Mouse (Mus musculus): Measurements from ENCODE around the gene Tmem121b.

Tmem121b gene

DNA sequence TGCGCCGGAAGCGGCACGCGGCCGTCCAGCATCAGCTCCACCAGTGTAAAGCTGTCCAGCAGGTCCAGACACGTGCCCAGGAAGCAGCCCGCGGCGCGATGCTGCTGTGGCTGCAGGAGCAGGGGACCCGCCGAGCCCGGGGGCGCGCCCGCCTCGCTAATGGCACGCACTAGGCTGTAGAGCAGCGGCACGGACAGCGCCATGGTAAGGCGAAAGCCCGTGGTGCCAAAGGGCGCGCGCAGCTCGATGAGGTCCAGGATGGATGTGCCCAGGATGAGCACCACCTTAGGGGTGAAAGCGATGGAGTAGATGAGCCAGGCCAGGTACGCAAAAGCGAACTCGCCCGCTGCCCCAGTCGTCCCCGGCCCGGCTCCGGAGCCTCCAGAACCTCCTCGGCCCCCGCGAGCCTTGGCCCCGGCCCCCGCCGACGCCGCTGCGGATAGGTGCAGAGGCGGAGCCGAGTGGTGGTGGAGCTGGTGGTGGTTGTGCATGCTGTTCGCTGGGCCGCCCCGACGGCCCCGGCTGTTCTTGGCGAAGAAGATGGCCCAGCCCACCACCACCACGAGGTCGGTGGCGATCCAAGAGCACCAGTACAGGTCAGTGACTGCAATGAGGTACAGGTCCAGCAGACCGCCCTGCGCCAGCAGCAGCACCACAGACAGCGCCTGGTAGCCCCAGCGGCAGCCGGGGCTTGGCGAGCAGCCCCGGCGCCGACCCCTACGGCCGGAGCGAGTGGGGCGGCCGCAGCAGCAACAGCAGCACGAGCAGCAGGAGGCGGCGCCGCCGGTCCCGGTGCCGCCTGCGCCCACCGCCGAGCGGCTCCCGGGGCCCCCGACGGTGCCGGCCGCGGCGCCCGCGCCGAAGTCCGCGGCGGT, 871 bp downstream of the Tmem121b start:
- DNase-seq (ENCODE audit: low spot score) = no peak

DNA sequence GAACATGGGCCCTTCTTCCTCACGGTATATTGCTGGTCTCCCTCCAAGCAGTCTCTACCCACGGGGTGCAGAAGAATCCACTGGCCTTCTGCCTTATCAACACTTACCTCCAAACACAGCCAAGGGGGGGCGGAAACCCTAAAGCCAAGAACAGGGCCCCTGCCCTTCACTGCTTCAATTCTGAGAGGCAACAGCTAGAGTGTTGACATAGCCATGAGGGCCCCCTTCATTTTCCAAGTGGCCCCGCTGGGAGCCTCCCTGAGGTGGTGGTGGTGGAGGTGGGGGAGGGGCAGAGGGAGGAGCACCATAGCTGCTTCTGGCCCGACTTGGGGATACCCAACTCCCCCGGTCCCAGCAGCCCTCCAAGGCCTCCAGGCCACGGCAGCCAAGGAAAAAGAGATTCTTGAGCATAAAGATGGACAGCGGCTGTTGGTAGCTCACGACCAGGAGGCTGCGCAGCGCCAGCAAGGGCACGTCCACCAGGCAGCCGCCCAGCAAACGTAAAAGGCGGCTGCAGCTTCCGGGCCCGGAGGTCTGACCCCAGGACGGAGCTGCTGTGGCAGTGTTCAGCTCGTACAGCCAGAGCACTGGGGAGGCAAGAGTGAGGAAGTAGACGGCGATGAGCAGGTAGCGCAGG, 1.6 kb downstream of the Tmem121b start:
- DNase-seq (ENCODE audit: low spot score) = no peak

DNA sequence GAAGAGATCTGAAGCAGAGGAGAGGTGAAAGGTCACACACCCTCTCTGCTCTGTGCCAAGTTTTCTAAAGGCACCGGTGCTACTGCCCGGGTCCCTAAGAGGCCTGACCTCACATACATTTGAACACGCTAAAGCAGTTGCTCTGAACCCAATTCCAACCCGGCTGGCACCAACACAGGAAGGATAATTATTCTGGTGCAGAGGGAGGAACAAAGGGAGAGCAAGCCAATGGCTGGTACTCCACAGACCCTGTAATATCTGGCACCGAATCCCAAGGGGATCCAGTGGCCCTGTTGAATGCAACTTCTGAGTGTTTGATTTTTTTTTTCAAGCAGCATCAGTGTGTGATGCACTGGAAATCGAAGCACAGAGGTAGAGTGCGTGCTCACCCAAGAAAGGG, 2.5 kb downstream of the Tmem121b start:
- no peak for DNase-seq (ENCODE audit: low spot score)

DNA sequence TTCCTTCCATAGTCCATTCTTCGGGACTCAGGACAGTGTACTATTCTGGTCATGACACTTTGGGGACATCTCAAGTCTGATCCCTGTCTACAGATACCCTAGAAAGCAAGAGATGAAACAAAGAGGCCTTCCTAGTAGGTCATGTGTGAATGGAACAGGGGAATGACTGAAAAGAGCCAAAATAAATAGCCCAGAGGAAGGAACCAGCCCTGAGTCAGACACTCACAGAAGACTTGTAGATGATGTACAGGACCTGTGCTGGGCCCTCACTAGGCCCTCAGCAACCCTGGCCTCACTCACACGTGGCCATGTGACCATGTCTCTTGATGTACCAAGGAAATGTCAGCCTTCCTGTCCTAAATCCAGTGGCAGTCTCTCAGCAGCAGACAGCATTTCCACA, 4.1 kb downstream of the Tmem121b start:
- DNase-seq (ENCODE audit: low spot score) = no peak

DNA sequence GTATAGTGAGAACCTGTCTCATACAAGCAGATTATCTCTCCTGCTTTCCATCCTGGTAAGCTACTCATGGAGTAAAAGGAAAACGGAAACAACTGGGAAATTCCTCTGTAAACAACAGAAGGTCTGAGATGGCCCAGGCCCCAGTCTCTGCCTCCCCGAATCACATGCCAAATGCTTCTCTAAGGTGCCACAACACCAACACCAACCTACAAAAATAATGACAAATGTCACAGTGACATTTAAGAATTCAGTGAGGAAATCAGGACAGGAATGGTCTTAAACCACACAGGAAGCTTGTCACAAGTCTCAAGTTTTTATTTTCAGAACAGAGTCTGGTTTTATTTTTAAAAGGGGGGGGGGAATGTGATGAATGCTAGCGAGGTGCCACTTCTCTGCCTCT, 5.0 kb downstream of the Tmem121b start:
- DNase-seq (ENCODE audit: low spot score) = no peak

DNA sequence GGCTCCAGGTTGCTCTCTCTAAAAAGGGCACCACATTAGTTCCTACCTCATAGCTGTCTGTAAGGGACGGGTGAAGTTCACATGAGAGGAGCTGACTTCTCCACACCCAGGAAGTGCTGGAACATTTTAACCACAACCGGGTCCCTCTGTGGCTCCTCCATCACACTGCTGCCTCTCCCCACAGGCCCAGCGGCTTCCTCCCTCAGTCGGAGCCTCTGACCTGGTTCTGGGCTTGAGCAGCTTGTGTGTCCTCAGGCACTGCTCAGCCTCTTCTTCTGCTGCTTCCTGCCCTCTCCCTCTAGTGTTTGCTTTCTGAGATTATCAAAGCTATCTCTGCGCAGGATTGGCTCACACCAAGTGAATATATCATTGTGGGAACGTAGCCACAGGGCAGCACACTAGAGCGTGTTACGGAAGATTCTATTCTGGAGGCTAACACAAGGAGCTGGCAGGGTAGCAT, 7.5 kb downstream of the Tmem121b start:
- DNase-seq (ENCODE audit: low spot score) = no peak

DNA sequence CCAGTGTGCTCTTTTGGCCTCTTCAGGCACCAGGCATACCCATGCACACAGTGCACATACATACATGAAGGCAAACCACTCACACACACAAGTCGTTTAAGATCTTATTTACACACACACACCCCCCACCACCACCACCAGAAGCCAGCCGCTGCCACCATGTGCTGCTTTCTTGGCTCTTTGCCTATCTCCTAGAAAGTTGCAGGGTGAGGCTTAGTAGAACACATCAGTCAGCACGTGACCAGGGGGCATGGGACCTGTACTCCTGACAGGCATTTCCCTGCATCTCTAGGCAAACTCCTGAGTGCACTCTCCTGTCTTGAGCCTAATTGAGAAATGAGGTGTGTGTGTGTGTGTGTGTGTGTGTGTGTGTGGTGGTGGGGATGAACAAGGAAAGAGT, 8.6 kb downstream of the Tmem121b start:
- DNase-seq (ENCODE audit: low spot score) = no peak

DNA sequence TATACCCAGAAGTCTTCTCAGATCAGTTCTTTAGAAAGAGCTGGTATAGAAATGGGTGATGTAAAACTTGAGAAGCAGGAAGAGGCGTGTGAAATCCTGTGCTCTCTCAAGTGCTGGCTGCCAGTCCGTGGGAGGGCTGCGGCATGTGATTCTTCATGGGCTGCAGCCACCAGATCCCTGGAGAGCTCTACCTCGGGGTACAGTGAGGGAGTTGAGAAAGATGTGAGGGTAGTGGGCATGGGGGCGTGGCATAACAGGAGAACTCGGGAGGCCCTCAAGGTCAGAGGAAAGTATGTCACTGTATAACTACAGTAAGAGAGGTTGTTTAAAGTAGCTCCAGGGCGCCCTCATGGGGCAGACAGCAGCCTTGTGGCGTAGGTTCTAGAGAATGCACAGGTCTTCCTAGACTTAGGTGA, 10.4 kb downstream of the Tmem121b start:
- DNase-seq (ENCODE audit: low spot score) = no peak

DNA sequence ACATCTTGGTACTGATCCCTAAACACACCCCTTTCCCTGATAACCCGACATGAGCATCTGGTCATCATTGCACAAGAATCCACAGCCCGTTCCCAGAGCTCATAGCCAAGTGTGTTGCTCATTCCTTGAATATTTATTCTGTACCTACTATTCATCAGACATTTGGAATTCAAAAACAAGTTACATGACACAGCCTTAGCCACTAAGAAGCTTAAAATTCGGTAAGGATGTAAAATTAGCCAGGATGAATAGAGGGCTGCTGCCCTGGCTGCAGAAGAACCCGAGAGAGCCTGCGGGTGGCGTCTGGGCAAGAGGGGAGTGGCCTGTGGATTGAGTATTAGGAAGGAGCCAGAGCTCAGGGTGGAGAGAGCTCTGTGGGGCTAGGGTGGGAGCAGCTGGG, 10.9 kb downstream of the Tmem121b start:
- no peak for DNase-seq (ENCODE audit: low spot score)

DNA sequence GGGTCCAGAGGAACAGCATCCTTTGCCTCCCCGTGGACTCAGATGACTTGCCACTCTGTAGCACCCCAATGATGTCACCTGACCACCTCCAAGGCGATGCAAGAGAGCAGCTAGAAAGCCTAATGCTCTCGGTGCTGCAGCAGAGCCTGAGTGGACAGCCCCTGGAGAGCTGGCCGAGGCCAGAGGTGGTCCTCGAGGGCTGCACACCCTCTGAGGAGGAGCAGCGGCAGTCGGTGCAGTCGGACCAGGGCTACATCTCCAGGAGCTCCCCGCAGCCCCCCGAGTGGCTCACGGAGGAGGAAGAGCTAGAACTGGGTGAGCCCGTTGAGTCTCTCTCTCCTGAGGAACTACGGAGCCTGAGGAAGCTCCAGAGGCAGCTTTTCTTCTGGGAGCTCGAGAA, 11.6 kb downstream of the Tmem121b start:
- DNase-seq (ENCODE audit: low spot score) = no peak

DNA sequence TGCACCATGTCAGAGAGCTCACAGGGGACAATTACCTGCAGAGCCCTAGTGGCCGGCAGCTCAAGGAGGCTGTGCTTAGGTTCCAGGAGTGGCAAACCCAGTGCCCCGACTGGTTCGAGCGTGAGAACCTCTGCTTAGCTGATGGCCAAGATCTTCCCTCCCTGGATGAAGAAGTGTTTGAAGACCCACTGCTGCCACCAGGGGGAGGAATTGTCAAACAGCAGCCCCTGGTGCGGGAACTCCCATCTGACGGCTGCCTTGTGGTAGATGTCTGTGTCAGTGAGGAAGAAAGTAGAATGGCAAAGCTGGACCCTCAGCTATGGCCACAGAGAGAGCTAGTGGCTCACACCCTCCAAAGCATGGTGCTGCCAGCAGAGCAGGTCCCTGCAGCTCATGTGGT, 12.1 kb downstream of the Tmem121b start:
- no peak for DNase-seq (ENCODE audit: low spot score)

DNA sequence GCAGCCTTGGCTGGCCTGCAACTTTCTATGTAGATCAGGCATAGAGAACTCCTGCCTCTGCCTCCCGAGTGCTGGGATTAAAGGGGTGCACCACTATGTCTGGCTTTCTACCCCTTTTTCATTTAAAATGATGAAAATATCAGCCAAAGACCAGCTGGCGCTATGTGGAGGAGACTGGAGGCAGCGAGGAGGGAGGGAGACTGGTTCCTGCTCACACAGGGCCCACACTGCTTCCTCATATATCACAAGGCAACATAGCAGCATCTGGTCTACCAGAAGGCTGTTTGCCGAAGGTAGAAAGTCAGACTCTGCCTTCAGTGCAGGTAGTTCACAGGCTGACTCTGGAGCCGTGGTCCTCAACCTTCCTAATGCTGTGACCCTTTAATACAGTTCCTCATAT, 13.2 kb downstream of the Tmem121b start:
- no peak for DNase-seq (ENCODE audit: low spot score)

DNA sequence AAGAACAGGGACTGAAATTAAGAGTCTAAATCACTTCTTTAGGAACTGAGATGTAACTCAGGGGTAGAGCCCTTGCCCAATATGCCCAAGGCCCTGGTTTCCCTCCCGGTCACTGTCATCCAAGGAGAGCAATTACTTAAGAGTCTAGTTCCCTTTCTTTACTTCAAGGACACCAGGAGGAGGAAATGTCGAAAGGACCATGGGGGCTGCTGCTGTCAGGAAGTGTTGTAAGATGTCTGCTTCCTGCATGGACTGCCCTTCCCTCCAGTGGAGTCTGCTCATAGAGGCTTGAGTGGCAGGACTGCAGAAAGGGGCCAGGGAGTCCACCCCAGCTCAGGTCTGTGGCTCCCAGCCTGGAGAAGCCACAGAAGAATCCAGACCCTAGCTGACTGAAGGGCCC, 14.3 kb downstream of the Tmem121b start:
- DNase-seq (ENCODE audit: low spot score) = no peak

DNA sequence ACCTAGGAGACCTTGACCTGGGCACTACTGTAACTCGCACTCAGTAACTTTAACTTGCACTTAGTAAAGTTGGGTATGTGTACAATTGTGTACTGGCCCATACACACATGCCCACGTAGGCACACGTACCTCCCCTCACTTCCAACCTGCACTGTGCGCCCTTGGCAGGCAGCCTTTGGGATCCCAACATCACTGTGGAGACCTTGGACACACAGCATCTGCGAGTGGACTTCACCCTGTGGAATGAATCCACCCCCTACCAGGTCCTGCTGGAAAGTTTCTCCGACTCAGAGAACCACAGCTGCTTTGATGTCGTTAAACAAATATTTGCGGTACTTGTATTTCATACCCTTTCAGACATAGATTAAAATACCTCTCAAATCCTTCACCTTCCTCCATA, 18.3 kb downstream of the Tmem121b start:
- no peak for DNase-seq (ENCODE audit: low spot score)

DNA sequence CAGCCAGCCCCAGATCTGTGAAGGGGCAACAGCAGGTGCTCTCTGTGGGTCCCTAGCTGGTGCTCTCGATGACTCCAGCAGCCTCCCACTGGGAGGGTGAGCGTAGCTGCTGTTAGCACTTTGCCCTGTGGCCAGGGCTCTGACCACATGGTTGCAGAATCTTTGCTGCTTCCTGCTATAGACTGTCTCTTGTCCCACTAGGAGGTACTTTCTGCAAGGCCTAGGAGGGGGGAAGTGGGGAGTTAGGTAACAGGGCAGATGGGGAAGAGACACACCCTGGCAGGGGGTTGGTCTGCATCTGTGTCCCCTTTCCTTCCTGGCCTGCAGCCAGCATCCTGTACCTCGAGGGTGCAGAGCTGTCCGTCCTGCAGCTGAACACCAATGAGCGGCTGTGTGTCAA, 20.2 kb downstream of the Tmem121b start:
- DNase-seq (ENCODE audit: low spot score) = no peak

DNA sequence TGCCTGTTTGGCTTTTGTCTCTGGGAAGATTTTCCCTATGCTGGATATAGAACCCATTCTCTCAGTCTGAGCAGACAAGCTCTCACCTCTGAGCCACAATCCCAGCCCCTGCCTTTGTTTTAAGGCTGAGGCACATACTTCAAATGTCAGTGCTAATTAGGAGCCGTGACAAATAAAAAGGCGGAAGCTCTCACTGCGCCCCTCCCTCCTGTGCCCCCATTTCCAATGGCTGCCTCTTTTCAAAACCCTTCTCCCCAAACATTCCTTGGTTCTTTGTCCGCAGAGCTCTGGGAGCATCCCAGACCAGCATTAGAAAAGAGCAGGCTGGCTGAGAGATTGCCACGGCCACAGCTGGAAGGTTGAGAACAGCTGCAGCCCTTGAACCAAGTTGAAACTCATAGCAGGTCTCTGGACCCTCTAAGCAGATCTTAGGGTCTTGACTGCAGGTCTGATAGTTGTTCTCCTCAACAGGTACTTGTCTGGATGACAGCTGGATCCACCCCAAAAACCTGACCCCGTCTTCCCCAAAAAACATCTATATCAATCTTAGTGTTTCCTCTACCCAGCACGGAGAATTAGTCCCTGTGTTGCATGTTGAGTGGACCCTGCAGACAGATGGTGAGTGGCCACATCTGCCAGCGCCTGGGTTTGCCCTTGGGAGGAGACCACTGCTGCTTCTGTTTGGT, 21.0 kb downstream of the Tmem121b start:
- DNase-seq (ENCODE audit: low spot score) = no peak

DNA sequence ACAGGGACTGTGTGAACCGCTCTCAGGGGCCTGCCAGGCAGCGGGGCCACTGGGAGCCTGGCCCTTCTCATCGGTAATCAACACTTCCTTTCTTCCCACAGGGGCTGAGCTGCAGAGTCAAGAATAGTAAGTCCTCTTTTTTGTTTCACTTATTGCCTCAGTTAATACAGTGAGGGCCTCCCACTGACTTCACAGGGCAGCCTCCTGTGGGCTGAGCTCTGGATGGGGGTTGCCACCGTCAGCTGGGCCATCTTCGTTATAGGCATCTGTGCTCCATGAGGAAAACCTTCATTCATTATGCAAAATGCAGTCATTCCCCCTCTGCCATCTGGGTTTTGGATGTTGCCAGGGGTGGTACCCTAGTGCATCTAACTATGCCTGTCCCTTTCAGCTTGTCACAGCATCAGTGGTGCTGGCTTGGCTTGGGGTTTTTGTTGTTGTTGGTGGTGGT, 21.6 kb downstream of the Tmem121b start:
- no peak for DNase-seq (ENCODE audit: low spot score)

DNA sequence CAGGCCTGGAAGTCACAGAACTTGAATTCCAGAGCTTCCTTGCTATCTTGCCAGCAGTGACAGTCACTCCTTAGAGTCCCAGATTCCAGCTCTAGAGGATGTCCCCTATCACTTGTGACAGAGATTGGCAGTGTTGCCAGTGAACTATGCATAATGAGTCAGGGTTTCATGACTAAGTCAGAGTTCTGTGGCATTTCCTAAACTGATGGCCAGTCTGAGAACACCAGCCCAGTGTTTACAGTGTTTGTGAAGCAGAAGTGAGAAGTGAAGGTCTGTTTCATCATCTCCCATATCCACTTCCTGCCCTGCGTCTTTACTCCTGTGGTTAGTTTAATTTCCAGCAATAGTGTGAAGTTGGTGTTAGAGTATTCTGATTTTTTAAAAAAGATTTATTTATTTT, 22.9 kb downstream of the Tmem121b start:
- no peak for DNase-seq (ENCODE audit: low spot score)

DNA sequence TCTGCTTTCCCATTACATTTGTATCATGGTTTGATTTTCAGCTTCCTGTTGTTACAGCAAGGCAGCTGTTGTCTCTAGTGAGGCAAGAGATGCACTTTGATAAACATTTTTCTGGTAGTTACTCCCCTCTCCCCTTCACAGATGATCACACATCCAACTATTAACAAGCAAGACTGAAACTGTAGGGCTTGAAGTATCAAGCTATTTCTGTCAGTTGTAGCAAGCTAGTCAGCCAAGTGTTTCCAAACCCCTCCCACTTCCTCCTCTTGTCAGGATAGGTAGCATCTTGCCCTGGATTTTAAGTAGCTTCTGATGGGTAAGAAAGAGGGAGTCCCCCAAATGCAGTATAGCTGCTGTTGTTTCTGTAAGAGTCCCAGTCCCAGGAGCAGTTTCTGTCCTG, 23.8 kb downstream of the Tmem121b start:
- no peak for DNase-seq (ENCODE audit: low spot score)

DNA sequence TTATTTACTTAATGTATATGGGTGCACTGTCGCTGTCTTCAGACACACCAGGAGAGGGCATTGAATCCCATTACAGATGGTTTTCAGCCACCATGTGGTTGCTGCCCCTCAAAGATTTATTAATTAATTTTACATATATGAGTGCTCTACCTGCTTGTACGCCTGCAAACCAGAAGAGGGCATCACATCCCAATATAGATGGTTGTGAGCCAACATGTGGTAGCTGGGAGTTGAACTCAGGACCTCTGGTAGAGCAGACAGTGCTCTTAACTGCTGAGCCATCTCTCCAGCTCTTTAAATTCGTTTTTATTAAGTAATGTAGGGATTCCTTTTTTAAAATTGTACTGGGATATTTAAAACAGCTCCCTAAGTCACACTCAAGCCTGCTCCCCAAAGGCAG, 24.3 kb downstream of the Tmem121b start:
- DNase-seq (ENCODE audit: low spot score) = no peak

DNA sequence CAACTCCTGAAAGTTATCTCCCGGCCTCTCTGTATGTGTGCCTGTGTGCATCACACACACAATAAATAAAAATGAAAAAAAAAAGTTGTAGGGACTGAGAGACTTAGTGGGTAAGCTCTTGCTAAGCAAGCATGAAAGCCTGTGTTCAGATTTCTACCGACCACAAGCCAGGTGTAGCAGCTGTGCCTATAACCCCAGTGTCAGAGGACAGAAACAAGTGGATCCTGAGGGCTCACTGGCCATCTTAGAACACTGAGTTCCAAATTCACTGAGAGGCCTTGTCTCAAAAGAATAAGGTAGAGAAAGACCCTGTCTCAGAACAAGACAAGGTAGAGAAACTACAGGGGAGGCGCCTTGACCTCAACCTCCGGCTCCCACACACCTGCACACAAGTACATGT, 25.3 kb downstream of the Tmem121b start:
- no peak for DNase-seq (ENCODE audit: low spot score)

DNA sequence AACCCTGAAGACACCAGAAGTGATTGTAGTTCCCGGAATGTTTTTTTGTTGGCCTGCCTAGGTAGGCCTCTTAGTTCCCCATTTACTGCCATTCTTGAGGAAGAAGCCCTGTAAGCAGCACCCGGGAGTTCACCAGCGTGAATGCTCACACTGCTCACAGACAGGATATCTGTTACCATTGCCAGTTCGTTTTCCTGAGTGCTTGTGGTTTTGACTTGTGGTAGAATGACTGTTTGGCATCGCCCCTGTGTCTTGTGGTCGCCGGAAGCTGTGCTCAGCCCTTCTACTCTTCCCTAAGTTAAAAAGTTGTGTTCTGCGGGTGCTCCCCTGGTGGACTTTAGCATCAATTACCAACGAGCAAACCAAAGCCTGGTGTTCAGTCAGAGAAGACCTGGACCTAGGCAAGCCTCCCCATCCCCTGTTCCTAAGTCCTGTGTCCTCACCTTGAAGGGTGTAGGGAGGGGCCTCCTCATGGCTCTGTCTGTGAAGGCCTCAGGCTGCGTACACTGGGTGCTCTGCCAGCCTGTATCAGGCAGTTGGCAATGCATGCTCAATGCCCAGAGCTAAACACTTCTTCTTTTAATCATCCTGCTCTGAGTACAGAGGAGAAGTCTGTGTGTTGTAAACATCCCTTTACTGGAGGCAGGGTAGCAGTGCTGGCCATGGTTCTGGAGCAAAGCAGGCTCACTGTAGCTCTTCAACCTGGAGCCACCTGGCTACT, 26.8 kb downstream of the Tmem121b start:
- DNase-seq (ENCODE audit: low spot score) = no peak

All from ovary, postnatal 10 days (tissue).